Mouse (Mus musculus) liver, embryonic 15.5 days (tissue): ENCODE data around the gene Dstyk. TPM values are rescaled to one million over a fixed set of nuclear protein-coding genes. Genes with fewer than 3 reads are reported as not detected.
A peak's percentile ranks its signal among the peaks of the same experiment; 100 is the strongest.

Experiments used
- ATAC-seq: fragments of 200-750 bp; cut with Nextera tagmentation; 2 replicates; pipeline ENCODE4 v1.8.0; 2017; ENCODE audit warnings: moderate number of reproducible peaks, mild to moderate bottlenecking, moderate library complexity; ENCODE audit not compliant: insufficient read depth
- H3K27ac ChIP-seq: fragments of 300-500 bp; sonication (generic); replicated peaks from 2 replicates; pipeline ENCODE4 v1.5.1; 2015; ENCODE audit warnings: mild to moderate bottlenecking, inconsistent platforms
- H3K27me3 ChIP-seq: fragments of 300-500 bp; sonication (generic); 2 replicates; pipeline ENCODE4 v1.6.1; 2015; ENCODE audit warnings: mild to moderate bottlenecking, inconsistent platforms
- H3K36me3 ChIP-seq: fragments of 300-500 bp; sonication (generic); replicated peaks from 2 replicates; pipeline ENCODE4 v1.6.1; 2015; ENCODE audit warnings: moderate library complexity, mild to moderate bottlenecking, inconsistent platforms
- H3K4me1 ChIP-seq: fragments of 300-500 bp; sonication (generic); replicated peaks from 2 replicates; pipeline ENCODE4 v1.6.1; 2015; ENCODE audit warnings: inconsistent platforms
- H3K4me2 ChIP-seq: fragments of 300-500 bp; sonication (generic); 2 replicates; pipeline ENCODE4 v1.6.1; 2015; ENCODE audit warnings: moderate library complexity, mild to moderate bottlenecking, inconsistent platforms
- H3K4me3 ChIP-seq: fragments of 300-500 bp; sonication (generic); replicated peaks from 2 replicates; pipeline ENCODE4 v1.5.1; 2015; ENCODE audit warnings: mild to moderate bottlenecking, inconsistent platforms
- H3K9ac ChIP-seq: fragments of 300-500 bp; sonication (generic); 2 replicates; pipeline ENCODE4 v1.6.1; 2015; ENCODE audit warnings: moderate library complexity, mild to moderate bottlenecking, inconsistent platforms
- H3K9me3 ChIP-seq: fragments of 300-500 bp; sonication (generic); replicated peaks from 2 replicates; pipeline ENCODE4 v1.6.1; 2016; ENCODE audit warnings: inconsistent platforms
- WGBS: fragments of 180-500 bp; shearing (Covaris S2); methylation state at CpG from one replicate; pipeline ENCODE4 v1.1.7; 2015; ENCODE audit warnings: mixed read lengths; ENCODE audit not compliant: insufficient replicate concordance; 5-methylcytosine and 5-hydroxymethylcytosine counted together
- polyA plus RNA-seq: library from polyadenylated mRNA; unstranded; fragments of >200 nt; fragmentation: Nextera tagmentation; extraction: Ambion mirVana; gene quantifications from 2 replicates; pipeline ENCODE4 v1.2.1, GENCODE M21; 2015

Gene Dstyk
- polyA plus RNA-seq, 1 experiment from 2014 or later = 4.5 TPM

- 84% methylated on average over 8 of the region's 8 CpGs for WGBS
- H3K9ac ChIP-seq = peak overlapping the region; percentile 43
- peaks cover 100% of the 10 kb centered on the region for H3K4me1 ChIP-seq
- H3K27me3 ChIP-seq = no peaks in the 10 kb centered on the region
- peaks cover 85% of the 10 kb centered on the region for H3K36me3 ChIP-seq
- H3K4me2 ChIP-seq = peak overlapping the region; percentile 66
- peak overlapping the region; percentile 95 for H3K27ac ChIP-seq
- peak overlapping the region; percentile 39 for H3K4me3 ChIP-seq
- ATAC-seq = no peak
- no peaks in the 10 kb centered on the region for H3K9me3 ChIP-seq
Observed at GRCm38 (mm10) chr1:132376211-132377054, 40.9 kb upstream of the Dstyk start.

DNA sequence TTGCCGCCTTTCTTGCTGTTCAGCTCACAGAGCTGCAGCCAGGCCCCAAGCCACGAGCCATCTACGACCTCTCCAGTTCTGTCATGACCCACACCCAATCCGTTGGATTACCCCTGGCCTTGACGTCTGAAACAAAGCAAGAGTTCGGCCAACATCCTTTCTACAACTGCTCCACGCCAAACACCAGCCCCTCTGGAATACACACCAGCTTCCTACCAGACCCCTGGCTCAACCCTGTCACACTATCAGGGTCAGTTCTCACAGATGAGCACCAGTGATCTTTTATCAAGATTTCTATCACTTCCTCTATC, 40.3 kb upstream of the Dstyk start:
- no peak for ATAC-seq
- Histone ChIP-seq H3K4me2 (peak overlapping the region; percentile 66), H3K9ac (peak overlapping the region; percentile 43), H3K27ac (peak overlapping the region; percentile 95), H3K36me3 (peaks cover 84% of the 10 kb centered on the region), H3K9me3 (no peaks in the 10 kb centered on the region), H3K4me3 (peak overlapping the region; percentile 39; the same call in 1 of the 2 replicates), H3K27me3 (no peaks in the 10 kb centered on the region), H3K4me1 (peaks cover 100% of the 10 kb centered on the region)
- 49% methylated on average over 7 of the region's 7 CpGs for WGBS

DNA sequence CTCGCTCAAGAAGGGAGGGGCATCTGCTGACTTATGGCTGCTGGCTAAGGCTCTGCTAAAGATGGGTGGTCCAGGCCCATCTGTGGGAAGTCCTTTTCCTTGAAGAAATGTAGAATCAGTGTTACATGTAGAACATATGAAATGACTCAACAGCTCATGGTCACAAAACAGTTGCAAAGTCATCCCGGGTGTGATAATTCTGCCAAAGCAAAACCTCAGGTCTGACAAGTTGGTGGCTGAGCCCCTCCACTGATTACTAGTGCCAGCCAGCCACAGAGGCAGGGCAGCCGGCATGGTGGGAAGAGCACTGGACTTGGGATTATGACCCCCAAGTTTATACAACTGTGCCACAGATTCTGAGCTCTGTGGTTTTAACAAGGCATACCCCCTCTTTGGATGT, 39.5 kb upstream of the Dstyk start:
- peak overlapping the region; percentile 21 for H3K4me3 ChIP-seq
- no peaks in the 10 kb centered on the region for H3K9me3 ChIP-seq
- H3K27ac ChIP-seq = peak overlapping the region; percentile 95
- H3K4me1 ChIP-seq = peaks cover 100% of the 10 kb centered on the region
- peak overlapping the region; percentile 66 for H3K4me2 ChIP-seq
- peak overlapping the region; percentile 43 for H3K9ac ChIP-seq
- H3K36me3 ChIP-seq = peaks cover 76% of the 10 kb centered on the region
- 28% methylated on average over 3 of the region's 3 CpGs for WGBS
- no peak for ATAC-seq
- no peaks in the 10 kb centered on the region for H3K27me3 ChIP-seq

DNA sequence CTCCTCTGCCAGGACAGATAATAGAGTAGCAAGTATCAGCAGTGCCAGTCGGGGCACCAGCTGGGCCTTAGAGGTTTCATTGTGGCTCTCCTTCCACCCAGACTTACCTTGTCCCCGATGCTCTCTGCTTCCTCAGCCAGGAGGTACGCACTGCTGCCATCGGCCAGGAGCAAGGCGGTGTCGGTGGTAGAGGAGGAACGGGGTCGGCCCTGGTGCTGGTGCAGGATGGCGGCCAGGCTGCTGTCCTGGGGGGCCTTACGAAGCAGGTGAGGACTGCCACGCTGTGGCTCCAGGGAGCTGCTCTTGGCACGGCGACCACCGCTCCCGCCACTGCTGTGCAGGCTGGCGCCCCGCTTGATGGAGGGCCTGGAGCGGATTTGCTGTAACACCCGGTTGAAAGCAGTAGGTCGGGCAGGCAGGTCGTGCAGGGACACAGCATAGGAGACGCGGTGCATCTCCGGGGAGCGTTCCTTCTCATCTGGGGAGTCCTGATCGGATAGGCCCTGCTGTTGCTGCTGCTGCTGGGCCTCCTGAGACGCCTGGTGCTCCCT, 36.7 kb upstream of the Dstyk start:
- H3K27ac ChIP-seq = peak overlapping the region; percentile 95
- H3K9ac ChIP-seq = 0 out of 2 replicates have a peak overlapping the region, but pooled peaks have one; percentile 3
- WGBS = 87% methylated on average over 27 of the region's 27 CpGs
- peak overlapping the region; percentile 48; the same call in 1 of the 2 replicates for H3K4me3 ChIP-seq
- no peaks in the 10 kb centered on the region for H3K27me3 ChIP-seq
- no peaks in the 10 kb centered on the region for H3K9me3 ChIP-seq
- peaks cover 87% of the 10 kb centered on the region for H3K36me3 ChIP-seq
- no peak for ATAC-seq
- H3K4me1 ChIP-seq = peaks cover 100% of the 10 kb centered on the region
- peak overlapping the region; percentile 66 for H3K4me2 ChIP-seq

- Histone ChIP-seq H3K27me3 (no peaks in the 10 kb centered on the region), H3K9ac (peak overlapping the region; percentile 52), H3K4me3 (peak overlapping the region; percentile 48), H3K9me3 (no peaks in the 10 kb centered on the region), H3K4me2 (peak overlapping the region; percentile 66), H3K36me3 (peaks cover 88% of the 10 kb centered on the region), H3K27ac (peak overlapping the region; percentile 95), H3K4me1 (peaks cover 100% of the 10 kb centered on the region)
- ATAC-seq = peak; percentile 90
- WGBS = 12% methylated on average over 10 of the region's 10 CpGs
Observed at GRCm38 (mm10) chr1:132381929-132382328, 35.4 kb upstream of the Dstyk start.

DNA sequence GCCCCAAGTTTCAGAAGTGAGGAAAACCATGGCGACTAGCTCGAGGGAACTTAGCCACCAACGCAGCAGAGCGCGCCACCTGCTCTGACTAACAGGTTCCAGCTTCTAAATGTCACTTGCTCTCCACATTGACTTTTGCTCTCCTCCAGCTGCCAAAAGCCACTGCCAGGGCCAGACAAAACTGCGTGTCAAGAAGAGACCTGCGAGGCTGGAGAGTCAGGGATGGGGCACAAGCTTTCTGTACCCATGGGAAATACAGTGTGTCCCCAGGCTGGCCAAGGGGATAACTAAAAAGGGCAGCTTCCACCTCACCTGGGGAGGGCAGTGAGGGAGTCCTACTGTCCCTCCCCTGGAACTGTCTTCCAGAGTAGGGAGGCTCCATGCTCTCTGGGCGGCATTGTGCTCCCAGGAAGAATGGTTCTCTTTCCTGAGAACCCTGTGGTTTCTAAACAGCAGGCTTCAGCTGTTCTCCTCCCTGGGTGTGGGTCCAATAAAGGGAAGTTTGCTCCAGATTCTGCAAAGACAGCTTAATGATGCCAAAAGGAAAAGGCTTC, 33.3 kb upstream of the Dstyk start:
- H3K4me3 ChIP-seq = no peak overlapping the region
- no peak for ATAC-seq
- H3K36me3 ChIP-seq = peaks cover 67% of the 10 kb centered on the region
- no peaks in the 10 kb centered on the region for H3K27me3 ChIP-seq
- no peaks in the 10 kb centered on the region for H3K9me3 ChIP-seq
- H3K4me2 ChIP-seq = peak overlapping the region; percentile 94; the same call in 1 of the 2 replicates
- WGBS = 84% methylated on average over 8 of the region's 8 CpGs
- H3K9ac ChIP-seq = peak overlapping the region; percentile 6; the same call in 1 of the 2 replicates
- peak overlapping the region; percentile 95 for H3K27ac ChIP-seq
- H3K4me1 ChIP-seq = peaks cover 91% of the 10 kb centered on the region

GRCm38 (mm10) chr1:132385266-132385665, 32.1 kb upstream of the Dstyk start:
- Histone ChIP-seq H3K27ac (peak overlapping the region; percentile 95), H3K27me3 (no peaks in the 10 kb centered on the region), H3K4me3 (peak overlapping the region; percentile 72), H3K4me1 (peaks cover 79% of the 10 kb centered on the region), H3K4me2 (peak overlapping the region; percentile 94), H3K9me3 (no peaks in the 10 kb centered on the region), H3K36me3 (peaks cover 56% of the 10 kb centered on the region), H3K9ac (peak overlapping the region; percentile 5; the same call in 1 of the 2 replicates)
- ATAC-seq = no peak
- 66% methylated on average over 14 of the region's 14 CpGs for WGBS

DNA sequence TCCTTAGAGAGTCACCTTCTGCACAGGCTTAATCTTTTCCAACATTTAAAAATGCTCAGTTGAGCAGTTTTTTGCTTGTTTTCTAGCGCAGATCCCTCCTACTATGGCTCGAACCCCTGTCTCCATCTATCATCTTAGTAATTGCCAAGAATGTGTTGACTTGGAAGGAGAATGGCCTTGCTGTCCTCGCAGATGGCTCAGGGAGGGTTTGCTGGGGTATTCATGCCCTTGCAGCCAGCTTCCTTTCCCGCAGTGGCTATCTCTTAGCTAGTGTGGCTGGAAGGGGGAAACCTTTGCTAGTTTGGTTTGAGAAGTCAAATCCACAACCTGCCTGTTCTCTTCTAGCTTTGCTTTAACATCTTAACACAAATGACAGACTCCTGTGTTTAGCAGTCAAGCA, 31.6 kb upstream of the Dstyk start:
- H3K36me3 ChIP-seq = peaks cover 51% of the 10 kb centered on the region
- peak overlapping the region; percentile 5; the same call in 1 of the 2 replicates for H3K9ac ChIP-seq
- H3K4me2 ChIP-seq = peak overlapping the region; percentile 94
- H3K4me1 ChIP-seq = peaks cover 78% of the 10 kb centered on the region
- peak overlapping the region; percentile 72 for H3K4me3 ChIP-seq
- H3K9me3 ChIP-seq = no peaks in the 10 kb centered on the region
- 69% methylated on average over 4 of the region's 4 CpGs for WGBS
- ATAC-seq = no peak
- H3K27ac ChIP-seq = peak overlapping the region; percentile 60
- 0 out of 2 replicates have a peak, but pooled peaks cover 2% of the 10 kb centered on the region for H3K27me3 ChIP-seq

DNA sequence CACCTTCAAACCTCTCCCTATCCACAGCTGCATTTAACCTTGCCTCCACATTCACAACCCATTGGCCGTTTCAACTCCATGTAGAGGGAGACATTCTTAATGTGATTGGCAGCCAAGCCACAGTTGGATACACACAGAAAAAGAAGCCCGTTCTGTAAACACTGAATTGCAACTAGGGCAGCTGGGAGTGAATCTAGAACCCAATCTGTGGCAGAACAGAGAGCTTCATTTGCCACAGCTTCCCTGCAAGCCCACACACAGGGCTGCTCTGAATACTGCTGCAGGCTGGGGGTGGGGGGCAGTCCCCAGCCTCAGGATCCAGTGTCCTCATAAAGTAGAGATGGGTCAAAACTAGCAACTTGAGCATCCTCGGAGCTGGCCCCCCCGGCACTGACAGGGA, 31.1 kb upstream of the Dstyk start:
- 74% methylated on average over 4 of the region's 4 CpGs for WGBS
- peaks cover 46% of the 10 kb centered on the region for H3K36me3 ChIP-seq
- H3K9me3 ChIP-seq = no peaks in the 10 kb centered on the region
- H3K4me1 ChIP-seq = peaks cover 76% of the 10 kb centered on the region
- H3K27me3 ChIP-seq = 0 out of 2 replicates have a peak, but pooled peaks cover 8% of the 10 kb centered on the region
- peak overlapping the region; percentile 37; the same call in 1 of the 2 replicates for H3K9ac ChIP-seq
- H3K4me2 ChIP-seq = peak overlapping the region; percentile 94
- peak overlapping the region; percentile 72 for H3K4me3 ChIP-seq
- no peak for ATAC-seq
- peak overlapping the region; percentile 60 for H3K27ac ChIP-seq

GRCm38 (mm10) chr1:132387943-132388342, 29.4 kb upstream of the Dstyk start:
- Histone ChIP-seq H3K4me3 (peak overlapping the region; percentile 72), H3K27ac (peak overlapping the region; percentile 95), H3K9me3 (no peaks in the 10 kb centered on the region), H3K9ac (peak overlapping the region; percentile 80), H3K36me3 (peaks cover 39% of the 10 kb centered on the region), H3K27me3 (peaks cover 24% of the 10 kb centered on the region), H3K4me2 (peak overlapping the region; percentile 94), H3K4me1 (peaks cover 69% of the 10 kb centered on the region)
- ATAC-seq = peak; percentile 40
- WGBS = 29% methylated on average over 4 of the region's 4 CpGs
